In the genomic region with DNA sequence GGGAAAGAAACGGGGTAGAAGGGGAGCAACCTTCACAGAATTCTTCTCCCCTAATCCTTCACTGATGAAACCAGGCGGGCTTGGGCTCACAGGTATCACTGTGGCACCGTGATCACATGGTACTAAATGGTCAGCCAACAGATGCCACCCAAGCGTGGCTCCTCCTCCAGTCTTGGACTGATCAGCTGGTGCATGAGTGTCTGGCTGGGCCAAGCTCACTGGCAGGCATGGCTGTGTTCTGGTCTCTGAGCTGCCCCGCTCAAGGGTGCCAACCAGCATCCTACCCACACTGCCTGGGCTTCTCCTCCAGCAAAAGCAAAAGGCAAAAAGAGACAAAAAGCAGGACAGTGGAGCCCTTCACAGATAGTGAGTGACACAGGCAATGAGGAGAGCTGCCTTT, we compare ENCODE assay signal across 13 mouse cellular contexts. TPM values are rescaled to one million over a fixed set of nuclear protein-coding genes. Genes with fewer than 3 reads are reported as not detected.
"Had no signal": no experiment of that assay in that cellular context is flagged by ENCODE, and none has a peak within 500 bp of the region (broad histone marks: within the 10 kb centered on the region; RNA-seq: fewer than 3 reads in every experiment).

No protein-coding gene starts in this region.

- ATAC-seq: lung, postnatal 0 days; midbrain, embryonic 13.5 days; midbrain, embryonic 15.5 days had no signal

- H3K9me3 ChIP-seq: lung, embryonic 15.5 days; megakaryocyte, embryonic 14.5 days; midbrain, embryonic 13.5 days; midbrain, embryonic 15.5 days; neural tube, embryonic 12.5 days; stomach, embryonic 15.5 days had no signal

- H3K36me3 ChIP-seq: lung, embryonic 15.5 days; midbrain, embryonic 15.5 days; stomach, embryonic 15.5 days had no signal

- H3K9ac ChIP-seq: lung, embryonic 15.5 days; midbrain, embryonic 13.5 days; midbrain, embryonic 15.5 days; neural tube, embryonic 12.5 days; stomach, embryonic 15.5 days had no signal

- H3K27me3 ChIP-seq: lung, embryonic 15.5 days; megakaryocyte, embryonic 14.5 days; midbrain, embryonic 13.5 days; midbrain, embryonic 15.5 days; neural tube, embryonic 12.5 days; stomach, embryonic 15.5 days had no signal

- H3K4me3 ChIP-seq: lung, embryonic 15.5 days; megakaryocyte, embryonic 14.5 days; midbrain, embryonic 13.5 days; midbrain, embryonic 15.5 days; neural tube, embryonic 12.5 days; stomach, embryonic 15.5 days had no signal

- H3K4me1 ChIP-seq: lung, embryonic 15.5 days; midbrain, embryonic 13.5 days; midbrain, embryonic 15.5 days; neural tube, embryonic 12.5 days; stomach, embryonic 15.5 days had no signal

- H3K4me2 ChIP-seq: lung, embryonic 15.5 days; midbrain, embryonic 11.5 days; midbrain, embryonic 13.5 days; midbrain, embryonic 15.5 days; neural tube, embryonic 12.5 days; stomach, embryonic 15.5 days had no signal

- H3K27ac ChIP-seq: lung, embryonic 15.5 days; macrophage; midbrain, embryonic 13.5 days; midbrain, embryonic 15.5 days; neural tube, embryonic 12.5 days; stomach, embryonic 15.5 days; stomach, postnatal 0 days had no signal

RNA-seq across cellular contexts. Expression of gene Ppp2r2c, which starts 48.6 kb away (rescaled TPM):
- total RNA-seq: megakaryocyte progenitor cell, adult 5-6 weeks; monocyte, adult 5-6 weeks; neutrophil, adult 5-6 weeks had no signal
- polyA plus RNA-seq: lung, postnatal 0 days; macrophage had no signal
